Mouse (Mus musculus) thymus, adult 2 months (tissue): Measurements from ENCODE around the gene Add1. TPM values are rescaled to one million over a fixed set of nuclear protein-coding genes. Genes with fewer than 3 reads are reported as not detected.

ENCODE experiments used
- DNase-seq: peaks from one replicate; pipeline ENCODE4 v3.0.0; 2021
- H3K27ac ChIP-seq: fragments of 200-500 bp; 2 replicates; pipeline ENCODE4 v1.5.1; 2012; ENCODE audit warnings: low read length, control low read depth; ENCODE audit not compliant: control insufficient read depth, insufficient read depth
- H3K27me3 ChIP-seq: fragments of 200-500 bp; 2 replicates; pipeline ENCODE4 v1.6.1; 2012; ENCODE audit warnings: mild to moderate bottlenecking, low read length, moderate library complexity, mixed read lengths; ENCODE audit not compliant: control insufficient read depth, insufficient read depth
- H3K36me3 ChIP-seq: fragments of 200-500 bp; 2 replicates; pipeline ENCODE4 v1.6.1; 2012; ENCODE audit warnings: mild to moderate bottlenecking, low read length, moderate library complexity; ENCODE audit not compliant: control insufficient read depth, insufficient read depth
- H3K4me1 ChIP-seq: fragments of 200-500 bp; replicated peaks from 2 replicates; pipeline ENCODE4 v1.6.1; 2012; ENCODE audit warnings: low read length; ENCODE audit not compliant: control insufficient read depth, insufficient read depth
- H3K4me3 ChIP-seq: fragments of 200-500 bp; 2 replicates; pipeline ENCODE4 v1.5.1; 2012; ENCODE audit warnings: mild to moderate bottlenecking, low read length, control low read depth, moderate library complexity; ENCODE audit not compliant: control insufficient read depth, insufficient read depth
- CTCF ChIP-seq: fragments of 200-500 bp; IDR thresholded peaks from 2 replicates; pipeline ENCODE4 v1.5.1; 2012; ENCODE audit warnings: mild to moderate bottlenecking, control low read depth, low read length, moderate library complexity, borderline replicate concordance; ENCODE audit not compliant: control insufficient read depth, poor library complexity, insufficient read depth; ENCODE audit errors: extremely low read depth
- POLR2A ChIP-seq: fragments of 200-500 bp; IDR thresholded peaks from 2 replicates; pipeline ENCODE4 v1.6.1; 2012; ENCODE audit warnings: mild to moderate bottlenecking, low read length, control low read depth, moderate library complexity; ENCODE audit not compliant: control insufficient read depth, poor library complexity, insufficient read depth; ENCODE audit errors: extremely low read depth
- WGBS: fragments of 180-500 bp; shearing (Covaris S2); methylation state at CpG from one replicate; pipeline ENCODE4 v1.1.7; 2018; 5-methylcytosine and 5-hydroxymethylcytosine counted together
- polyA plus RNA-seq: library from polyadenylated mRNA; depleted of rRNA; stranded (reverse); fragments of >200 nt; gene quantifications from 2 replicates; pipeline ENCODE4 v1.2.3, GENCODE M21; 2012

The Add1 gene
- polyA plus RNA-seq, 1 experiment: 224 TPM

DNA sequence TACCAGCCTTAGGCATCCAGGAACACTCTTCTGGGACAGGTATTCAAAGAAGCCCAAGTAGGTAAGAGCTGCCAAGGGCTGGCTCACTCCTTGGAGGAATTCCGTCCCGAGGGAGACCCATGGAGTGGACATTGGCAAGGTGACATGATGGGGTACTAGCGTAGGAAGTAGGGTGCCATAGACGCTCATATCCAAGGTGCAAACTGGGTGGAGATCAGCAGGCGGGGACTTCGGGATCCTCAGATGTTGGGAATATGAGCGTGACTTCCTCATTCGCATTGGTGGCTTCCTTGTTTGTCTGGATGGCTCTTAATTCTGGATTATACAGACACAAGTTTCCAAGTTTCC, 24.4 kb upstream of the Add1 start:
- Histone ChIP-seq H3K27me3 (no peaks in the 10 kb centered on the region), H3K36me3 (no peaks in the 10 kb centered on the region), H3K4me1 (peaks cover 17% of the 10 kb centered on the region), H3K4me3 (peak overlapping the region; percentile 70), H3K27ac (no peak overlapping the region)
- no peak for DNase-seq
- no peak for TF ChIP-seq POLR2A
- TF ChIP-seq CTCF: no peak
- WGBS: 51% methylated on average over 8 of the region's 8 CpGs

DNA sequence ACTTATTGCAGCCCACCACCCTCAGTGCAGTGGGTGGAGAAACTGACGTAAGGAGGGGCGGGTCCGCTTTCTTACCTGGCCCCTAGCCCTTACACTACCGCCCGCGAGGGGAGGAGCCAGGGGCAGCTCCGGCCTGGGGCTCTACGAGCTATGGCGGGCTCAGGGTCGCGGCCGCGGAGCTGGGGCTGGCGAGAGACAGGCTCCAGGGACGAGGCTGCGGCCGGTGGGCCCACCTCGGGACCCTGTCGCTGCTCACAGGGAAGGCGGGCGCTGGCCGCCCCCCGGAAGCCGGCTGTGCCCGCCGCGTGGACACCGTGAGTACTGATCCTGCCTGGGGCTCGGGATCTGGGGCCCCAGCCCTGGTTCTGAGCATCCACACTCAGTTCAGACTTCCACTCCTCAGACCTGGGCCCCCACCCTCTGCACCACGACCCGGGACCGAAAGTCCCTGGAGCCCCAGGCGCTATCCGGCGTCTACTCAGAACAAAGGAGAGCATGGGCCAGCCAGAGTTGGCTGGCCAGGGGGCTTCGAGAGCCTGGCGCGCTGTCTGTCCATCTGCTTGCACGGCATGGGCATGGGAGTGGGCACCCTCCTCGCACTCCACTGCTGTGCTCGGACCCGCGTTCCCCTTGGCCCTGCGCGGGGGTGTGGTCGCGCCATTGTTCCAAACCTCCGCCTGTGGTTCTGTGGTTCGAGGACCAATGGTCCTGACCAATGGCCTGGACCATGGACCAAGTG, 23.8 kb upstream of the Add1 start:
- peaks cover 13% of the 10 kb centered on the region for H3K4me1 ChIP-seq
- under 1% methylated on average over 48 of the region's 49 CpGs for WGBS
- H3K27me3 ChIP-seq: no peaks in the 10 kb centered on the region
- H3K27ac ChIP-seq: no peak overlapping the region
- TF ChIP-seq POLR2A: no peak
- TF ChIP-seq CTCF: 0 out of 2 replicates have a peak, but pooled peaks have one; percentile 10
- peak; percentile 59 for DNase-seq
- H3K36me3 ChIP-seq: no peaks in the 10 kb centered on the region
- H3K4me3 ChIP-seq: peak overlapping the region; percentile 70

DNA sequence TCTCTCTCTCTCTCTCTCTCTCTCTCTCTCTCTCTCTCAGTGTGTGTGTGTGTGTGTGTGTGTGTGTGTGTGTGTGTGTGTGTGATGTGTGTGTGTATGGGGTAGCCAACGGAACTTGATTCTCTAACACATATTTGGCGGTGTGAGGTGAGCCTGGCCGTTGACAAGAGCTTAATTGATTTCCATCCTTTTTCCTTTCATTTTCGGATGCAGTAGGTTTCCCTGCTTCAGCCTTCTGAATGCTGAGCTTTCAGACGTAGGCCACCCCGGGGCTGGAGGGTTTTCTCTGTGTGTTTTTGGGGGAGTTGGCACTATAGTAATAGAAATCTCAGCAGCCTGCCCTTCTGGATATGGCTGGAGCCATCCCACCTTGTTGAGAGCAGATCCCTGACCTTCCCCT, 23.2 kb upstream of the Add1 start:
- peaks cover 13% of the 10 kb centered on the region for H3K4me1 ChIP-seq
- DNase-seq: no peak
- H3K27ac ChIP-seq: no peak overlapping the region
- TF ChIP-seq CTCF: no peak
- TF ChIP-seq POLR2A: no peak
- H3K36me3 ChIP-seq: no peaks in the 10 kb centered on the region
- WGBS: 19% methylated on average over 6 of the region's 6 CpGs
- H3K4me3 ChIP-seq: peak overlapping the region; percentile 70
- H3K27me3 ChIP-seq: no peaks in the 10 kb centered on the region

DNA sequence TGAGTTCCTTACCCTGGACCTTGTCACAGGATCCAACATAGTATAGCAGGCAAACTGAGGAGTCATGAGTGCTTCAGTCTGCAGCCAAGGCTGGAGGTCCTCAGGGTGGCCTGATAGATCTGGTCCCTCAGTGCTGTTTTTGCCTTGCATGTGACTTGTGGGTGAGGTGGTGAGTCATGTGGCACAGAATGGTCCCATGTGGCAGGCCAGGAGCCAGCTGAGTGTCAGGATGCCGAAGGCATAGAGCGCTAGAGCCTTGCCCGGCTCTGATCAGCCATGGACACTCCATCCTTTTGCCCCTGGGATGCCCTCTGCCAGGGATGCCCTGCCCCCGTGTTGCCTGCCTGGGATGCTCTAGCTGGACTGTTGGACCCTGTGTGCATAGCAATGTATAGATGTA, 21.6 kb upstream of the Add1 start:
- H3K36me3 ChIP-seq: no peaks in the 10 kb centered on the region
- TF ChIP-seq POLR2A (no peak), CTCF (no peak)
- no peak for DNase-seq
- WGBS: 93% methylated on average over 4 of the region's 4 CpGs
- no peaks in the 10 kb centered on the region for H3K27me3 ChIP-seq
- H3K4me3 ChIP-seq: no peak overlapping the region
- peaks cover 13% of the 10 kb centered on the region for H3K4me1 ChIP-seq
- no peak overlapping the region for H3K27ac ChIP-seq

DNA sequence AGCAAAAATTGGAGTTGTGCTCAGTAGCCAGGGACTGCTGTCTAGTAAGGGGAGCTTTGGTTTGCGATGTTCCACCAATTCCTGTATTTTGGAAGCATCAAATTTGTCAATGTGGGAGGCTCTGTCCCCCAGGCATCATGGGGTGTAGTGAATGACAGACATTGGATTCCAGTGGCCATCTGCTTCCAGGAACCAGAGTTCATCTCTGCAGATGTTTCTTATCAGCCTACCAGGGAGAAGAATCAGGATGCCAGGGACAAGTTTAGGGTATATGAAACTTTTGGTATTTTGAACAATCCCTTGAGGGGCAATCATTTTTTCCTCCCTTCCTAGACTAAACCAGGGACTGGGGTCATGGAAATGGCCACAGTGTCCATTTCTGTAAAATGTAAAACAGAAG, 9.6 kb upstream of the Add1 start:
- Histone ChIP-seq H3K27ac (no peak overlapping the region), H3K27me3 (no peaks in the 10 kb centered on the region), H3K4me3 (no peak overlapping the region), H3K36me3 (peaks cover 22% of the 10 kb centered on the region), H3K4me1 (no peaks in the 10 kb centered on the region)
- WGBS: 98% methylated on average over 1 of the region's 1 CpGs
- no peak for DNase-seq
- no peak for TF ChIP-seq POLR2A
- no peak for TF ChIP-seq CTCF

DNA sequence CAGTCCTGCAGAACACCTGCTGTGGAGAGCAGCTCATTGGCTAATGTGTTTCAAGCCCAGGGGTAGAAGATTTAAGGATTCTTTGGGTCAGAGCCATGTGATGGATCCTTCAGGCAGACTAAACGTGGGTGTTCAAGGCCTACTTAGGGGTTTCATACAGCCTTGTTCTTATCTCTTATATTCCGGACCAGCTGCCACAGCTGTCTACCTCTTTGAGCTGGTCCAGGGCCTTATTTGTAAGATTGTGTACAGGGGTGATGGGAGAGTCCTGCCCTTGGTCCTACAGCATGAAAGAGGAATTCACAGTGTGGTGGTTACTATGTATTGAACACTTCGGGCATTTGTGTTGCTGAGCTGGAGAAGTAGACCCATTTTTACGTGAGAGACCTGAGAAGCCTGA, 9.2 kb upstream of the Add1 start:
- Histone ChIP-seq H3K27ac (no peak overlapping the region), H3K36me3 (peaks cover 17% of the 10 kb centered on the region), H3K27me3 (no peaks in the 10 kb centered on the region), H3K4me1 (no peaks in the 10 kb centered on the region), H3K4me3 (no peak overlapping the region)
- DNase-seq: no peak
- 93% methylated on average over 4 of the region's 4 CpGs for WGBS
- TF ChIP-seq POLR2A: no peak
- TF ChIP-seq CTCF: no peak
